Mouse (Mus musculus): Measurements from ENCODE around the gene Otoa. TPM values are rescaled to one million over a fixed set of nuclear protein-coding genes. Genes with fewer than 3 reads are reported as not detected.

Otoa gene
- total RNA-seq (2023; ENCODE audit: inconsistent age) = 1.4 to 2.9 TPM (median 1.9 TPM) in 4 replicates

GRCm38 (mm10) chr7:121081350-121081749 lies at the start of gene Otoa:
Gene Otoa, plus strand, starts transcription at chr7:121081650.

GRCm38 (mm10) chr7:121033856-121034652 lies 47.4 kb upstream of the Otoa start, which contains the start of gene Mettl9:
Gene Mettl9, plus strand, starts transcription at chr7:121034445.

GRCm38 (mm10) chr7:121074281-121074680 lies 7.2 kb upstream of the Otoa start, which contains the start of gene Igsf6:
Gene Igsf6, minus strand, starts transcription at chr7:121074572.

Other genes starting within 250 kb of the Otoa start
- 23.4 to 32.7 TPM (median 25.3 TPM) in 4 replicates for gene Eef2k, start 238.8 kb upstream of the Otoa start, total RNA-seq (2023; ENCODE audit: inconsistent age)
- 28.1 to 33.9 TPM (median 31.5 TPM) in 4 replicates for gene Polr3e, start 163.9 kb upstream of the Otoa start, total RNA-seq (2023; ENCODE audit: inconsistent age)
- 3.1 to 3.8 TPM (median 3.6 TPM) in 4 replicates for gene Cdr2, start 99.3 kb upstream of the Otoa start, total RNA-seq (2023; ENCODE audit: inconsistent age)
- not detected in 4 replicates for gene Mfsd13b, start 99.1 kb upstream of the Otoa start, total RNA-seq (2023; ENCODE audit: inconsistent age)
- gene Mettl9, start 47.2 kb upstream of the Otoa start, total RNA-seq (2023; ENCODE audit: inconsistent age) = 16.9 to 18.6 TPM (median 17.6 TPM) in 4 replicates
- gene Igsf6, start 7.1 kb upstream of the Otoa start, total RNA-seq (2023; ENCODE audit: inconsistent age) = 0.63 to 1.7 TPM (median 1.3 TPM) in 4 replicates

Data from B cell, adult (primary cell).